15 mouse cellular contexts compared by ENCODE assay signal in genomic region chr10:95298504-95298903, GRCm38 (mm10).
"Had no signal": no experiment of that assay in that cellular context is flagged by ENCODE, and none has a peak within 500 bp of the region (broad histone marks: within the 10 kb centered on the region; RNA-seq: fewer than 3 reads in every experiment).

No protein-coding gene starts in this region.

- H3K27ac ChIP-seq: midbrain, embryonic 10.5 days; midbrain, embryonic 13.5 days; neural tube, embryonic 13.5 days had no signal

- H3K36me3 ChIP-seq: liver, embryonic 13.5 days; midbrain, embryonic 10.5 days; midbrain, embryonic 13.5 days; neural tube, embryonic 13.5 days had no signal

- H3K4me3 ChIP-seq: midbrain, embryonic 10.5 days; midbrain, embryonic 13.5 days; myocyte; neural tube, embryonic 13.5 days had no signal

- H3K27me3 ChIP-seq: liver, embryonic 13.5 days; midbrain, embryonic 13.5 days; neural tube, embryonic 13.5 days had no signal

- H3K9ac ChIP-seq: liver, embryonic 13.5 days; lung, embryonic 14.5 days; midbrain, embryonic 13.5 days had no signal

- H3K9me3 ChIP-seq: liver, embryonic 13.5 days; midbrain, embryonic 10.5 days; midbrain, embryonic 13.5 days; neural tube, embryonic 13.5 days had no signal

- DNase-seq: kidney, adult 18-20 months; kidney, adult 9 months; kidney, postnatal 14 days; kidney, postnatal 4 days; liver, embryonic 13.5 days; lung, embryonic 14.5 days; retina, postnatal 1 day; right cerebral cortex, postnatal 25 days; spleen, adult 18-20 months; thymus, adult 18-20 months; thymus, postnatal 4 days had no signal
